Mouse (Mus musculus) lung, embryonic 14.5 days (tissue): ENCODE data around the gene Homer1. TPM values are rescaled to one million over a fixed set of nuclear protein-coding genes. Genes with fewer than 3 reads are reported as not detected.

Experiments
- ATAC-seq: fragments of 200-750 bp; cut with Nextera tagmentation; 2 replicates; pipeline ENCODE4 v1.8.0; 2017; ENCODE audit warnings: mild to moderate bottlenecking, moderate TSS enrichment, moderate library complexity; ENCODE audit not compliant: insufficient read depth
- DNase-seq: peaks from one replicate; pipeline ENCODE4 v3.0.0-alpha.2; 2015
- H3K27ac ChIP-seq: fragments of 300-500 bp; sonication (generic); 2 replicates; pipeline ENCODE4 v1.5.1; 2014; ENCODE audit warnings: low read depth, mild to moderate bottlenecking, moderate library complexity
- H3K27me3 ChIP-seq: fragments of 300-500 bp; sonication (generic); 2 replicates; pipeline ENCODE4 v1.6.1; 2014; ENCODE audit warnings: low read length, control low read depth; ENCODE audit not compliant: insufficient read depth
- H3K36me3 ChIP-seq: fragments of 300-500 bp; sonication (generic); 2 replicates; pipeline ENCODE4 v1.6.1; 2014; ENCODE audit warnings: control low read depth; ENCODE audit not compliant: insufficient read depth
- H3K4me1 ChIP-seq: fragments of 300-500 bp; sonication (generic); 2 replicates; pipeline ENCODE4 v1.6.1; 2014; ENCODE audit warnings: antibody characterized with exemption, control low read depth; ENCODE audit not compliant: insufficient read depth
- H3K4me2 ChIP-seq: fragments of 300-500 bp; sonication (generic); 2 replicates; pipeline ENCODE4 v1.6.1; 2014; ENCODE audit warnings: mild to moderate bottlenecking
- H3K4me3 ChIP-seq: fragments of 300-500 bp; sonication (generic); 2 replicates; pipeline ENCODE4 v1.5.1; 2014; ENCODE audit warnings: low read depth, low read length
- H3K9ac ChIP-seq: fragments of 300-500 bp; sonication (generic); 2 replicates; pipeline ENCODE4 v1.6.1; 2014
- H3K9me3 ChIP-seq: fragments of 300-500 bp; sonication (generic); 2 replicates; pipeline ENCODE4 v1.6.1; 2016; ENCODE audit warnings: low read depth, low read length, control low read depth
- CTCF ChIP-seq: IDR thresholded peaks from 2 replicates; pipeline ENCODE4 v1.5.1; 2016; ENCODE audit warnings: antibody characterized with exemption, low read depth
- WGBS: fragments of 180-500 bp; shearing (Covaris S2); extraction: QIAGEN DNeasy Blood & Tissue Kit; methylation state at CpG from one replicate; pipeline ENCODE4 v1.1.7; 2014; 5-methylcytosine and 5-hydroxymethylcytosine counted together
- polyA plus RNA-seq: library from polyadenylated mRNA; unstranded; fragments of >200 nt; fragmentation: Nextera tagmentation; extraction: Ambion mirVana; gene quantifications from 2 replicates; pipeline ENCODE4 v1.2.1, GENCODE M21; 2014

Homer1 gene
- polyA plus RNA-seq, 1 experiment from 2014 or later = 5.8 TPM

- no peaks in the 10 kb centered on the region for H3K27me3 ChIP-seq
- no peak for DNase-seq
Measured at GRCm38 (mm10) chr13:93302846-93303562, 3.6 kb downstream of the Homer1 start.

GRCm38 (mm10) chr13:93303563-93304250 lies 4.3 kb downstream of the Homer1 start:
- peaks cover 3% of the 10 kb centered on the region; the same call in 1 of the 2 replicates for H3K4me1 ChIP-seq
- DNase-seq (peak; percentile 97), ATAC-seq (peak; percentile 96)
- no peaks in the 10 kb centered on the region for H3K36me3 ChIP-seq
- H3K4me2 ChIP-seq = peak overlapping the region; percentile 84
- peak overlapping the region; percentile 79 for H3K9ac ChIP-seq
- H3K9me3 ChIP-seq = no peaks in the 10 kb centered on the region
- H3K27ac ChIP-seq = peak overlapping the region; percentile 91
- TF ChIP-seq CTCF = peak; percentile 39
- no peaks in the 10 kb centered on the region for H3K27me3 ChIP-seq
- WGBS = under 1% methylated on average over 66 of the region's 90 CpGs
- peak overlapping the region; percentile 86 for H3K4me3 ChIP-seq

More at GRCm38 (mm10) chr13:93302846-93303562, 3.6 kb downstream of the Homer1 start:
- peak; percentile 30; the same call in 1 of the 2 replicates for TF ChIP-seq CTCF
- Histone ChIP-seq H3K27ac (peak overlapping the region; percentile 91), H3K4me2 (peak overlapping the region; percentile 84), H3K9me3 (no peaks in the 10 kb centered on the region), H3K36me3 (no peaks in the 10 kb centered on the region), H3K9ac (peak overlapping the region; percentile 79), H3K4me3 (peak overlapping the region; percentile 86), H3K4me1 (peaks cover 3% of the 10 kb centered on the region; the same call in 1 of the 2 replicates)
- no peak; the same call in 1 of the 2 replicates for ATAC-seq
- WGBS = 10% methylated on average over 19 of the region's 19 CpGs

- peak overlapping the region; percentile 86 for H3K4me3 ChIP-seq
- peaks cover 3% of the 10 kb centered on the region; the same call in 1 of the 2 replicates for H3K4me1 ChIP-seq
- TF ChIP-seq CTCF = no peak
- ATAC-seq = peak; percentile 17
- peak; percentile 70 for DNase-seq
- H3K27ac ChIP-seq = peak overlapping the region; percentile 91
- H3K9me3 ChIP-seq = no peaks in the 10 kb centered on the region
- under 1% methylated on average over 56 of the region's 64 CpGs for WGBS
- no peaks in the 10 kb centered on the region for H3K36me3 ChIP-seq
- H3K27me3 ChIP-seq = no peaks in the 10 kb centered on the region
- H3K4me2 ChIP-seq = peak overlapping the region; percentile 84
- H3K9ac ChIP-seq = peak overlapping the region; percentile 79
Measured at GRCm38 (mm10) chr13:93304251-93305001, 5.0 kb downstream of the Homer1 start.

- TF ChIP-seq CTCF = no peak
- Histone ChIP-seq H3K4me1 (peaks cover 3% of the 10 kb centered on the region; the same call in 1 of the 2 replicates), H3K36me3 (no peaks in the 10 kb centered on the region), H3K9ac (peak overlapping the region; percentile 79), H3K4me3 (peak overlapping the region; percentile 86), H3K4me2 (peak overlapping the region; percentile 84), H3K9me3 (no peaks in the 10 kb centered on the region), H3K27ac (no peak overlapping the region), H3K27me3 (no peaks in the 10 kb centered on the region)
- 2% methylated on average over 7 of the region's 7 CpGs for WGBS
- DNase-seq = no peak
- ATAC-seq = no peak
Measured at GRCm38 (mm10) chr13:93305149-93305548, 5.7 kb downstream of the Homer1 start.

- peak overlapping the region; percentile 86 for H3K4me3 ChIP-seq
- peaks cover 3% of the 10 kb centered on the region; the same call in 1 of the 2 replicates for H3K4me1 ChIP-seq
- no peaks in the 10 kb centered on the region for H3K27me3 ChIP-seq
- no peak overlapping the region for H3K27ac ChIP-seq
- ATAC-seq = no peak
- peak; percentile 40 for DNase-seq
- peak overlapping the region; percentile 32; the same call in 1 of the 2 replicates for H3K9ac ChIP-seq
- H3K4me2 ChIP-seq = peak overlapping the region; percentile 84
- no peaks in the 10 kb centered on the region for H3K9me3 ChIP-seq
- no peak for TF ChIP-seq CTCF
- H3K36me3 ChIP-seq = no peaks in the 10 kb centered on the region
- 11% methylated on average over 7 of the region's 7 CpGs for WGBS
Measured at GRCm38 (mm10) chr13:93305636-93306035, 6.2 kb downstream of the Homer1 start.

GRCm38 (mm10) chr13:93306545-93306944 lies 7.1 kb downstream of the Homer1 start:
- no peak overlapping the region; the same call in 1 of the 2 replicates for H3K4me3 ChIP-seq
- H3K9ac ChIP-seq = no peak overlapping the region
- H3K9me3 ChIP-seq = no peaks in the 10 kb centered on the region
- no peak for ATAC-seq
- H3K36me3 ChIP-seq = no peaks in the 10 kb centered on the region
- no peak overlapping the region for H3K27ac ChIP-seq
- peaks cover 3% of the 10 kb centered on the region; the same call in 1 of the 2 replicates for H3K4me1 ChIP-seq
- 58% methylated on average over 3 of the region's 3 CpGs for WGBS
- no peaks in the 10 kb centered on the region for H3K27me3 ChIP-seq
- no peak for TF ChIP-seq CTCF
- DNase-seq = no peak
- H3K4me2 ChIP-seq = peak overlapping the region; percentile 84; the same call in 1 of the 2 replicates
